Mouse (Mus musculus) megakaryocyte, embryonic 14.5 days (primary cell): ENCODE results near the gene Ttc3.

Source experiments
- FLI1 ChIP-seq: IDR thresholded peaks from 2 replicates; pipeline ENCODE4 v1.6.1; 2012; ENCODE audit warnings: low read length, inconsistent platforms, mixed read lengths
- GATA1 ChIP-seq: IDR thresholded peaks from 3 replicates; pipeline ENCODE4 v1.6.1; 2012; ENCODE audit warnings: mixed read lengths, low read length, inconsistent platforms, borderline replicate concordance

DNA sequence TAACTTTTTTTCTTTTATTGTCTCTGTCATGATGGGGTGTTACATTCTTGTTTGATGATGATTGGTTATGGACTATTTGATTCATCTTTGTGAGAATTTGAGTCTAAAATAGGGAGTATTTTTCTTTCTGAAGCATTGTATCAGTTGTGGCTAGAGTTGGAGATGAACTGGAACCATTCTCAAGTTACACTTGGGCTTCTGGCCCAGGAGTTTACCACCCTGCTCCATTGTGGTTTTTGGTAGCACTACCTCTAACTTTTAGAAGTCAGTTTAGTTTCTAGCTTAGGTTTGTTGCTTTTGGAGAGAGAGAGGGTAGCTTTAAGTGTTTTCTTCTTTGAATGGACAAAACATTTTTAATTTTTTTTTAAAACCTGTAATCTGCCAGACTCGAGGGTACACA lies 9.0 kb downstream of the Ttc3 start:
- TF ChIP-seq GATA1 (no peak), FLI1 (no peak)
